Mouse (Mus musculus) cerebellum, adult 11 months (tissue): ENCODE data around the gene Lin54.
"Not testable (repeated sequence)": the region's sequence is repeated elsewhere in the genome, so short reads cannot be mapped to it uniquely, and the experiment has no call there.

Source experiments
- DNase-seq: peaks from one replicate; pipeline ENCODE4 v3.0.0; 2022

Gene Lin54

GRCm38 (mm10) chr5:100487120-100487519, 13.3 kb downstream of the Lin54 start:
- DNase-seq: no peak

- no peak for DNase-seq
Measured at GRCm38 (mm10) chr5:100483569-100483968, 16.9 kb downstream of the Lin54 start.

- no peak for DNase-seq
Measured at GRCm38 (mm10) chr5:100477604-100478003, 22.8 kb downstream of the Lin54 start.

GRCm38 (mm10) chr5:100476328-100476727, 24.1 kb downstream of the Lin54 start:
- DNase-seq: no peak

- no peak for DNase-seq
Measured at GRCm38 (mm10) chr5:100467336-100467735, 33.1 kb downstream of the Lin54 start.

- no peak for DNase-seq
Measured at GRCm38 (mm10) chr5:100466624-100467023, 33.8 kb downstream of the Lin54 start.

- no peak for DNase-seq
Measured at GRCm38 (mm10) chr5:100462374-100462773, 38.1 kb downstream of the Lin54 start.

- DNase-seq: no peak
Measured at GRCm38 (mm10) chr5:100461526-100461925, 38.9 kb downstream of the Lin54 start.

GRCm38 (mm10) chr5:100459468-100459867, 41.0 kb downstream of the Lin54 start:
- DNase-seq: no peak

- no peak for DNase-seq
Measured at GRCm38 (mm10) chr5:100451871-100452270, 48.6 kb downstream of the Lin54 start.

GRCm38 (mm10) chr5:100438796-100439195, 61.6 kb downstream of the Lin54 start:
- DNase-seq: no peak

- DNase-seq: no peak
Measured at GRCm38 (mm10) chr5:100437917-100438316, 62.5 kb downstream of the Lin54 start.

- DNase-seq: no peak
Measured at GRCm38 (mm10) chr5:100437086-100437485, 63.4 kb downstream of the Lin54 start.

GRCm38 (mm10) chr5:100430966-100431365, 69.5 kb downstream of the Lin54 start:
- no peak for DNase-seq

- DNase-seq: no peak
Measured at GRCm38 (mm10) chr5:100430076-100430390, 70.4 kb downstream of the Lin54 start.

GRCm38 (mm10) chr5:100429344-100430075, 70.9 kb downstream of the Lin54 start:
- DNase-seq: peak; percentile 91

GRCm38 (mm10) chr5:100428734-100429343, 71.6 kb downstream of the Lin54 start:
- DNase-seq: no peak

GRCm38 (mm10) chr5:100428031-100428733, 72.3 kb downstream of the Lin54 start:
- DNase-seq: no peak

- DNase-seq: no peak
Measured at GRCm38 (mm10) chr5:100427276-100427675, 73.2 kb downstream of the Lin54 start.

GRCm38 (mm10) chr5:100425823-100426222, 74.6 kb downstream of the Lin54 start:
- DNase-seq: not testable (repeated sequence)

- DNase-seq: no peak
Measured at GRCm38 (mm10) chr5:100424252-100424651, 76.2 kb downstream of the Lin54 start.

GRCm38 (mm10) chr5:100423626-100424025, 76.8 kb downstream of the Lin54 start:
- DNase-seq: no peak

- DNase-seq: no peak
Measured at GRCm38 (mm10) chr5:100418861-100419260, 81.6 kb downstream of the Lin54 start.

GRCm38 (mm10) chr5:100418077-100418476, 82.4 kb downstream of the Lin54 start:
- no peak for DNase-seq
